Mouse (Mus musculus): ENCODE results near the gene Ppm1h. TPM values are rescaled to one million over a fixed set of nuclear protein-coding genes. Genes with fewer than 3 reads are reported as not detected.
"Not testable (repeated sequence)": the region's sequence is repeated elsewhere in the genome, so short reads cannot be mapped to it uniquely, and the experiment has no call there.

Ppm1h gene
- total and polyA plus RNA-seq, 3 experiments, result 1.2 to 1.3 (median 1.3) TPM

DNA sequence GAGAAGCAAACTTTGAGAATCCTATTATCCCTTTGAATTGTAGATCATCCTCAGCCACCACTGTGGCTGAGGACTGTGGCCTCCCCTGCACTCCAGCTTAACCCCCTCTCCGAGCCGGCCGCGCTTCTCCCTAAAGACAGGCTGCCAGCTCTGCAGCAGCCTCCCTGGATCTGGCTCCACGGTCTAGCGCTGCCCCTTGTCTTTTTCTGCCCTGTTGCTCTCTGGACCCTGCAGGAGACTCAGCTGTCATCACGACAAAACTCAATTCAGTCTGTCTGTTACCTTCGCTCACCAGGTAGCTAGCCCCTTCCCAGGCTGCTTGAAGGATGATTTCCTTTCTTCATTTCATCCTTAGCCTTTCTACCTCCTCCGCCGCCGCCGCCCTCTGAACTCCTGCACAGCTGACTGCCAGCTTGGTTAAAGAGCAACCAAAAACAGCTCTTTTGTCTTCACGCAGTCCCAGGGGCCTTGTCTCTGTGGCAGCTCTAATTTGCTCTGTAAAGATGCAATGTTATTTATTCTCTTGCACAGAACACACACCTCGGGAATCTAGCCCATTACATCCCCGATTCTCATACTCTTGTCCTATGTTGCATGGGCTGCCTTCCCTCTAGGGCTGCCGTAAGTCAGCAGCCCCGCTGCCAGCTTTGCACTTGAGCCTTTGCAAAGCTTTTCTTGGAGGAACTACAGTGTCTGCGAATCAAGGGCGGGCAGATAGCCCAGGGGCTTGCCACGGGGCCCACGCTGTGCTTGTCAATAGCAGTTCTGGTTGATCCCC lies 285.1 kb downstream of the Ppm1h start:
- Histone ChIP-seq H3K4me2 (ENCODE audit: insufficient read depth, low read depth, poor library complexity, severe bottlenecking) (peak overlapping the region; percentile 8; the same call in 1 of the 2 replicates), H3K27me3 (replicated peaks) (no peaks in the 10 kb centered on the region), H3K9me3 (replicated peaks; ENCODE audit: low read length) (no peaks in the 10 kb centered on the region), H3K79me2 (replicated peaks; ENCODE audit: control insufficient read depth, extremely low read depth, insufficient read depth, poor library complexity, severe bottlenecking) (no peaks in the 10 kb centered on the region), H3K4me1 (ENCODE audit: control insufficient read depth in 1 of 2, insufficient read depth in 2 of 2) (no peaks in the 10 kb centered on the region), H3K27ac (ENCODE audit: insufficient read depth, low read depth) (no peak overlapping the region), H3K4me3 (replicated peaks in 1 of 3; ENCODE audit: low read depth in 2 of 3, low read length in 2 of 3, poor library complexity in 1 of 3) (no peak overlapping the region), H3K9ac (ENCODE audit: insufficient read depth, low read depth) (no peak overlapping the region), H3K36me3 (replicated peaks in 1 of 2; ENCODE audit: control insufficient read depth in 1 of 2, insufficient read depth in 1 of 2, low read length in 1 of 2) (no peaks in the 10 kb centered on the region)
- in situ Hi-C loops (cut with MboI; ENCODE audit: low pct_ligation_motif_present, low pct_unique_long_range_greater_than_20kb, low sequenced_read_pairs) (no loop called here), dilution Hi-C loops (cut with MboI; ENCODE audit: extremely low pct_ligation_motif_present, extremely low pct_unique_long_range_greater_than_20kb, low sequenced_read_pairs) (no loop called here)
- TF ChIP-seq USF1 (IDR thresholded peaks at IDR 0.05; ENCODE audit: low read depth, low read length) (no peak), BHLHE40 (IDR thresholded peaks at IDR 0.05; ENCODE audit: low read depth, low read length) (no peak), MYC (IDR thresholded peaks at IDR 0.05; ENCODE audit: low read depth, low read length) (no peak), ZC3H11A (IDR thresholded peaks at IDR 0.05; ENCODE audit: low read depth, low read length) (no peak)
- DNase-seq (ENCODE audit: extremely low read depth), result no peak

DNA sequence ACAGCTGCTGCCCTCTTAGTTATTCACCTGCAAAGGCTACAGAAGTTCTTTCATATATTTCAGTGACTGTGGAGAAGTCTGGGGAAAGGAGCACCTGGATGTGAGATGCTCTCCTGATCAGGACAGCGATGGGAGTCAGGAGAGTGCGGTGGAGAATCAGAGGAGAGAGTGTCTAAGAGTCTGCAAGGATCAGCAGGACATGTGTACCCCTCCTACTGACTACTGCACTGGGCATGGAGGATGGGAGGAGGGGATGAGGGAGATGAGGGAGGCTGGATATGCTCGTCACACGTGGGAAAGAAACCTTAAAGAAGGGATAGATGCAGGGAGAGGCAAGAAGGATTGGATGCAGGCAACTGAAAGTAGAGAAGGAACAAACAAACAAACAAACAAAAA lies 285.7 kb downstream of the Ppm1h start:
- TF ChIP-seq E2F4 (IDR thresholded peaks at IDR 0.05; ENCODE audit: insufficient replicate concordance, low read depth, low read length) (no peak), NELFE (IDR thresholded peaks at IDR 0.05; ENCODE audit: low read depth, low read length) (no peak), RAD21 (IDR thresholded peaks at IDR 0.05; ENCODE audit: low read depth, low read length) (no peak), POLR2A (IDR thresholded peaks at IDR 0.05; ENCODE audit: low read depth, low read length) (no peak), JUN (IDR thresholded peaks at IDR 0.05; ENCODE audit: insufficient read depth, low read depth, low read length) (no peak), USF2 (conservative IDR thresholded peaks at IDR 0.05; ENCODE audit: low read depth, low read length) (no peak), TBP (conservative IDR thresholded peaks at IDR 0.05; ENCODE audit: low read depth, low read length) (no peak), MYC (IDR thresholded peaks at IDR 0.05; ENCODE audit: low read depth, low read length) (no peak), ZKSCAN1 (IDR thresholded peaks at IDR 0.05; ENCODE audit: borderline replicate concordance, low read depth, low read length) (no peak), ZMIZ1 (IDR thresholded peaks at IDR 0.05; ENCODE audit: low read depth, low read length) (no peak), MAFK (IDR thresholded peaks at IDR 0.05; ENCODE audit: insufficient replicate concordance, low read length) (no peak), SIN3A (IDR thresholded peaks at IDR 0.05; ENCODE audit: low read length) (no peak), POLR2AphosphoS2 (IDR thresholded peaks at IDR 0.05; ENCODE audit: low read depth, low read length) (no peak), ZC3H11A (IDR thresholded peaks at IDR 0.05; ENCODE audit: low read depth, low read length) (no peak), JUND (conservative IDR thresholded peaks at IDR 0.05; ENCODE audit: low read depth, low read length) (no peak), ETS1 (conservative IDR thresholded peaks at IDR 0.05; ENCODE audit: low read depth, low read length) (no peak), ZNF384 (IDR thresholded peaks at IDR 0.05; ENCODE audit: low read depth, low read length) (no peak)
- H3K79me2 ChIP-seq (replicated peaks; ENCODE audit: control insufficient read depth, extremely low read depth, insufficient read depth, poor library complexity, severe bottlenecking), result no peaks in the 10 kb centered on the region
- in situ Hi-C loops (cut with MboI; ENCODE audit: low pct_ligation_motif_present, low pct_unique_long_range_greater_than_20kb, low sequenced_read_pairs) (no loop called here), dilution Hi-C loops (cut with MboI; ENCODE audit: extremely low pct_ligation_motif_present, extremely low pct_unique_long_range_greater_than_20kb, low sequenced_read_pairs) (no loop called here)
- H3K9ac ChIP-seq (ENCODE audit: insufficient read depth, low read depth), result no peak overlapping the region
- H3K4me3 ChIP-seq (replicated peaks in 1 of 3; ENCODE audit: low read depth in 2 of 3, low read length in 2 of 3, poor library complexity in 1 of 3), result no peak overlapping the region
- no peaks in the 10 kb centered on the region for H3K9me3 ChIP-seq (replicated peaks; ENCODE audit: low read length)
- H3K27me3 ChIP-seq (replicated peaks), result no peaks in the 10 kb centered on the region
- no peaks in the 10 kb centered on the region for H3K4me1 ChIP-seq (ENCODE audit: control insufficient read depth in 1 of 2, insufficient read depth in 2 of 2)
- no peaks in the 10 kb centered on the region for H3K36me3 ChIP-seq (replicated peaks in 1 of 2; ENCODE audit: control insufficient read depth in 1 of 2, insufficient read depth in 1 of 2, low read length in 1 of 2)
- no peak overlapping the region for H3K27ac ChIP-seq (ENCODE audit: insufficient read depth, low read depth)
- 0 out of 2 replicates have a peak overlapping the region, but pooled peaks have one; percentile 4 for H3K4me2 ChIP-seq (ENCODE audit: insufficient read depth, low read depth, poor library complexity, severe bottlenecking)
- no peak for DNase-seq (ENCODE audit: extremely low read depth)

DNA sequence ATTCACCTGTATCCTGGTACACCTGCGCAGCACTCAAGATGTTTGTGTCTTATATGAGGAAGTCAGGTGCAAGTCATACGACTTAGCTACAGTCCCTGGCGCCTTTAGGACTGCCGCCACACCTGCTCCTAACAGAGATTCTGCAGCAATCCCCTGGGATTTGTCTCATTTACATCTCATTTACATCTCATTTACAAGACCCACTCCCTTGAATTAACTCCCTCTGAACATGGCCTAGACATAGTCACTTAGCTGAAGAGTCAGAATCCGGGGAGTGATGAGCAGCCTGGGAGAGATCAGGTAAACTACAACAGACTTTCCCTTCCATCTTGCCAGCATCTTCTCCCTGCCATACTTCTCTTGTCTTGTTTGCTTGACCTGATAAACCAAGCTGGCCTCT lies 287.1 kb downstream of the Ppm1h start:
- H3K4me1 ChIP-seq (ENCODE audit: control insufficient read depth in 1 of 2, insufficient read depth in 2 of 2); H3K36me3 ChIP-seq (replicated peaks in 1 of 2; ENCODE audit: control insufficient read depth in 1 of 2, insufficient read depth in 1 of 2, low read length in 1 of 2); H3K27me3 ChIP-seq (replicated peaks); dilution Hi-C loops (cut with MboI; ENCODE audit: extremely low pct_ligation_motif_present, extremely low pct_unique_long_range_greater_than_20kb, low sequenced_read_pairs); H3K79me2 ChIP-seq (replicated peaks; ENCODE audit: control insufficient read depth, extremely low read depth, insufficient read depth, poor library complexity, severe bottlenecking); DNase-seq (ENCODE audit: extremely low read depth); H3K4me2 ChIP-seq (ENCODE audit: insufficient read depth, low read depth, poor library complexity, severe bottlenecking); H3K27ac ChIP-seq (ENCODE audit: insufficient read depth, low read depth); H3K4me3 ChIP-seq (replicated peaks in 1 of 3; ENCODE audit: low read depth in 2 of 3, low read length in 2 of 3, poor library complexity in 1 of 3); in situ Hi-C loops (cut with MboI; ENCODE audit: low pct_ligation_motif_present, low pct_unique_long_range_greater_than_20kb, low sequenced_read_pairs); H3K9ac ChIP-seq (ENCODE audit: insufficient read depth, low read depth); H3K9me3 ChIP-seq (replicated peaks; ENCODE audit: low read length): not testable (repeated sequence)
